Mouse (Mus musculus): Measurements from ENCODE around the gene Smndc1.
"Not testable (repeated sequence)": the region's sequence is repeated elsewhere in the genome, so short reads cannot be mapped to it uniquely, and the experiment has no call there.

Smndc1 gene

DNA sequence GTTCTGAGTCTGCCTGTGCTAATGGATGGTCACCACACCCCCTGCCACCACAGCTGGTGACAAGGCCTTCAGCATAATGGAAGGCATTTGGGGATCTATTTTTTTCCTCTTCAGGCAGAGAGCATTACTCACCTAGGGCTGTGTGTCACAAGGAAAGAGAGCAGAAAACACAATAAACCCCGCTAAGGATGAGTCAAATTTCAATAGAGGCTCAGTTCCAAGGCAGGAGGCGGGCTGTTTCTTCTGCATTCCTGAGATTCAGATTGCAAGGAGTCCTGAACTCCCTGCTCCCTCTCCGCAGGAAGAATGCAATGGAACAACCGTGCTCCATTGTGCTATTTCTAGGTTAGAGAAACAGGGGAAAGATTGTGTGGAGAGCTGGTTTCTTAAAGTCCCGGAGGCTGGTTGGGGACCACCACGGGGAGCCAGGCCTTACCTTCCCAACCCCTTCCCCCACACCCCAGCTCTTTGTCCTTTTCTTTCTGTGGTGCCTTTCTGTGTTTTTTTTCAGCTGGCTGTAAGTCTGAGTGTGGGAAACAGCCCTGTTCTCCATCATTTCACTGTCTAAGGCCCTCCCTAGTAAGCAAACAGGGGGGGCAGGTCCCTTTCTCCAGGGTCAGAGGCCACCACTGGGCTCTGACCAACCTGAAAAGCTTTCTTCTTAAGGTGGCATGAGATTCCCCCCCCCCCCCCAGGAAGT is 21.9 kb upstream of the Smndc1 start:
- DNase-seq: no peak

DNA sequence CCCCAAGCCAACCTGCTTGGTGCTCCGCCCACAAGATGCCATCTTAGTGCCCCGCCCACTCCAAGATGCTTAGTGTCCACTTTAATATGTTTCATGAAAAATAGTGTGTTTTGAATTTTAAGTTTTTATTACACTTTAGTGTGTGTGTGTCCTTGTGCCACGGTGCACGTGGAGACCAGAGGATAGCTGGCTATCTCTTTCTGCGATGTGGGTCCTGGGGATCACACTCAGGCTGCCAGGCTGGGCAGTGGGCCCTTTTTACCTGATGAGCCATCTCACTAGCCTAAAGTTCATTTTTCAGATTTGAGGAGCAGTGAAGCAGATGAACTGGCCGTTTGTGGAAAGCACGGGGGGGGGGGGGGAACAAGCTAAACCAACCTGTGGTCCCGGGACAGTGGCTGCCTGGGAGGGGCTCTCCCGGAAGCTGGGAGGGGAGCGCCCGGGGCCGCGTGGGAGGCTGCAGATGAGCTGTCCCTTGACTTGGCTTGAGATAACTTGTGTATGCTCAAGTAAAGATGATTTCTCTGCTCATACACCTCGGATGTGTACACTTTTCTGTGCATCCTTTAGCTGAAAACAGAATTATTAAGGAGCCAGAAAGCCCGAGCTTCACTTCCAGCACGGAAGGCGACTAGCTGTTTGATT is 19.4 kb upstream of the Smndc1 start:
- DNase-seq: no peak

DNA sequence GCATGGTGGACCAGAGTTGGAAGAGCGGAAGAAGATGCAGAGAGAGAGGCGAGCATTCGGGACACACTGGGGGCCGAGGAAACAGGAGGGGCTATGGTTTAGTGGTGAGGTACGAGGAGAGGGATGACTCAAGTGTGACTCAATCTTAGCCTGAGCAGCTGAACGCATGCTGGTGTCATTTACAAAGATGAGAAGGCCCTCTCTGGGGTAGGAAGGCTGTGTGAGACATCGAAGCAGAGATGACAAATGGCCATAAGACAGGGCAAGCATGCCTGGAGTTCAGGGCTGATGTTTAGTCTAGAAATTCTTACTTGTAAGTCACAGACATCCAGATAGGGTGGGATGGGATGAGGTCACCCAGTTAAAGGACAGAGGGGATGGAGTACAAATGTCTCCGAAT is 18.0 kb upstream of the Smndc1 start:
- DNase-seq: no peak

DNA sequence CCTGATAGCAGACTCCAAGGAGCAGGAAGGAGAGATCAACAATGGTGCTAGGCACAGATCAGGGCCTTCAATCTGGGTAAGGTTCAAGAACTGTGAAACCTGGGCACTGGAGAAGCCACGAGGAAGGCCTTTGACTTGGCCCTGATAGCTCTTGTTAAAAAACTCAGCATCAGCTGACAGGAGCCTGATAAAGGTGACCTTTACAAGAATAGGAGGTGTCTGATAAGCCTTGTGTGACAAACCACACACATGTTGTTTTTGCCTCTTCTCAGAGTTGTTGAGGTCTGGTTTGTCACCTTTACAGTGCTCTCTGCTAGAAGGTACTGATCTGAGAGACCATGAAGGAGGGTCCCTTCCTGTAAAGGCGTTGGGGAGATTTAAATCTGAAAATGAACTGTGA is 17.0 kb upstream of the Smndc1 start:
- no peak for DNase-seq

DNA sequence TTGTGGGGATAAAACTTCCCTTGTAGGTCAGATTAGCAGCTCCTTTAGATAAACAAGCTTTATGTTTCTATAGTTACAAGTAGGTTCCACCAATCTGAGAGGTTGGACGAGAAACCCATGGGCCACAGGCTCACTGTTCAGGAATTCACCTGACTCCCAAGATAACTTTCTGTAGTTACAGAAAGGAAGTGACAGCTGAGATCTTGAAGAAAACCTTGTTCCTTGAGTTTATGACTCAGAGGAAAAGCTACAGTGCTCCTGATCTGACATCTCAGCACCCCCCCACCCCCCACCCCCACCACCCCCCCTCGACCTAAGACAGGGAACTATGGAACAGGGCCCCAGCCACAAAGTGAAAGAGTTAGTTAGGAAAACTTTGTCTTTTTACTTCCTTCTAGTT is 15.4 kb upstream of the Smndc1 start:
- no peak for DNase-seq

DNA sequence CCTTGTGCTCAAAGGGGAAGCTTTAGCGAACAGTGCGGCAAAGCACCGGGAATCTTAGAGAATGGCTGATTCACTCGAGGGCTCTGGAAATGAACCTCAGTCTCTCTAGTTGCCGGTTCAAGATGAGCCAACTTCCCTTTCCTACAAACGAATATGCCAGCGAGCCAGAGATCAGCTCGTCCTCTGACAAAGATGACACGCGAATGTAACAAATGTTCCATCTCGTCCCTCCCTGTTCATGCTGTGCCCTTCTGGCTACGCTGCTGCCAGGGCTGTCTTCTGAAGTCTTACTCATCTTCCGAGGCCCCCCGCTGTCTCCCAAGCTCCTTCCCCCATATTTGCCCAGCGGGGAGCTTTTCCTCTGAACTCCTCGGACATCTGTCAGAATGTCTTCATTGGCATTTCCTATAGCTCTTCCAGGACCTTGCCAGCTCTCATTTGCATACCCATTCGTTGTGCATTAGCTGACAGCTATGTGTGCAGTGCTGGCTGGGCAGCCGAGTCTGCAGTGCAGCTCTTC is 14.5 kb upstream of the Smndc1 start:
- no peak for DNase-seq

DNA sequence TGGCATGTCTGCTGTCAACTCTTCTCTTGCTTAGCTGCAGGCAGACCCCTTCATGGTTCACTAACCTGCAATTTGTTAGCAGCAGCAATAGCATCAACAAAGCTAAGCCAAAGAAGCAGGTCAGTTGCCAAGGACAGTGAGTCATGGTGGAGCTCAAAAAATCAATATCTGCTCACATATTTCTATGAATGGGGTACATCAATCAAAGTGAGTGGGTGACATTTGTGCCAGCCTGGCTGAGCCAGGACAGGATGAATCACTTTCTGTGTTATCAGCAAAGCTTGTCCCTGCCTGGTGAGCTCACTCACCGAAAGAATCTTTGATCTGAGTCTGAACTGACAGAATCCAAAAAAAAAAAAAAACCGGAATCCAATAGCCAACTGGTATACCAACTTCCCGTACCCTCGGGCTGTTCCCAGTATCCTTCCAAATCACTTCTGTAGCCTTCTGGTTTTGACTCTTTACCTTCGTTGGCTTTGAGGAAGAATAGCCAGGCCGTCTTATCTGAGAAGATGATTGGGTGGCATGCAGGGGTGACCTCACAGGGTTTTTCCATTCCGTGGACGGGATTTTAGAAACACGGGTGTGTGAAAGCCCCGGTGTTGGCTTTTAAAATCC is 13.9 kb upstream of the Smndc1 start:
- DNase-seq: no peak

DNA sequence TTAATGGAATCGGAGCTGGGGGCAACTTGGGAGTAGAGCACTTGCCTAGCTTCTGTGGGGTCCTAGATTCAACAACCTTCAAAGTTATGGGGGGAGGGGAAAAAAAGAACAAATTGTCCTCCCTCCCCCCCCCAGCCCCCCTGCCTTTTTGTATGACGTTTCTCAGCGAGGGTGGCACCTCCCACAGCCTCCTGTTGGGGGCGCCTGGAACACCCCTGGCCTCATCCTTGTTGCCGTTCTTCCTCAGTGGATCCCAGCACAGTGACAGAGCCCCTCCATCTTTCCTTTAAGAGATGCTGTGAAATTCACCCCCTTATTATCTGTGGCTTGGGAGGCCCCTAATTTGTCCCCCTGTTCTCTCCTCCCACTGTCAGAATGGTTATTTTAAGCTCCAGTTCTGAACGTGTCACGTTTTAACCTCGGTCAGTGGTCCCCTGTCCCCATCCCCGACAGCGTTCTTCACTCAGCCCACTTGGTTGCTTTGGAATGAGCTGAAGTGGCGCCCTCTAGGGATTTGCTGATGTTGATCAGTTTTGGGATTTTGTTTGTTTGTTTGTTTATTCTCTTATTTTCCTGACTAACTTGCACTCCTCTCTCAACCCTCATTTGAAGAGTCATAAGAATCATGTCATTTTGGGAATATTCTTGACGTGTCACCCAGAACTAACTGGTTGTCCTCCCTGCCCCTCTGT is 12.5 kb upstream of the Smndc1 start:
- no peak for DNase-seq

DNA sequence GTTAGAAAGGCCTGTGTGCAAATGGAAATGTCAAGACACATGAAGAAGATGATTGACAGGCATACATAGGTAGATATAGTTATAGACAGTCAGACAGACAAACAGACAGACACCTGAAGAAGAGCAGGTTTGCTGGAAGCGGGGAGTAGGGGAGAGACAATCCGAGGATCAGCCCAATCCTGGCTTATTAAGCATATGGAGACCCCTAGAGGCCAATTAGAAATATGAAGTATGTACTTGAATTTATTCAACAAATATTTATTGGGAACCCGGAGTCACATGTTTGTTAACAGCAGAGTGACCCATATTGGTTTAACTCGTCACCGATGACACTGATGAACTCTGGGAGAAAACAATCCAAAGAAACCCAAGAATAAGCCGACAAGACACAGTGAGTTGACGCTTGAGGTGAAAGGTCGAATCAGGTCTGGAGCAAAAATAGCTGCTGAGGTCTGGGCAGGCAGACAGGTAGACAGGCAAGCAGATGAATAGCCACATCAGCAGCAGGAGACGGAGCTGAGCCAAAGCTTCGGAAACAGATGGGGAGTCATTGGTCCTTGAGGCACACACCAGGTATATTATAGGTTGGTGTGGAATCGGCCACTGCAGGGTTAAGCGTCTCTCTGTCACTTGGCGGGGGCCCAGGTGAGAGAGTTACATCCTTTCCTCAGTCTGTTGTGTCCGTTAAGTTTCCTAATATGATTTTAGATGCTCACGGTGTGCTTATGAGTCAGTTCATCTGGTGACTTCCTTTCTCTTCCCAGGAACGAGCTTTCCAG is 10.1 kb upstream of the Smndc1 start:
- DNase-seq: no peak

DNA sequence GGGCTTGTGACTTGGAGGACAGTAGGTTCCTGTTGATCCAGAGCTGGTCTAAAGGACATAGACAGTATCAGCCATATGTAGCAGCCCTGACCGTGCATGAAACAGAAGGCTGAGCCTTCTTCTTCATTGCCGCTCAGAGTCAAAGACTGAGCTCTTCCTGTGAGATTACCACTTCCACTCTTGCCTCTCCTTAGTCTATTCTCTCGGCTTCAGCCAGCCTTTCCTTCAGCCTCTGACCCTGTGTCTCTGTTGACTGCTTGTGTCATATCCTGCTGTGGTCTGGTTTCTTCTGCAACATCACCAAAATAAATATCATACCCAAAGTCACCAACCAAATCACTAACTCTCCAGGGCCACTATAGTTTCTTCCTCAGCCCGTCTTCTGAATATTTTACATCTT is 8.8 kb upstream of the Smndc1 start:
- no peak for DNase-seq

DNA sequence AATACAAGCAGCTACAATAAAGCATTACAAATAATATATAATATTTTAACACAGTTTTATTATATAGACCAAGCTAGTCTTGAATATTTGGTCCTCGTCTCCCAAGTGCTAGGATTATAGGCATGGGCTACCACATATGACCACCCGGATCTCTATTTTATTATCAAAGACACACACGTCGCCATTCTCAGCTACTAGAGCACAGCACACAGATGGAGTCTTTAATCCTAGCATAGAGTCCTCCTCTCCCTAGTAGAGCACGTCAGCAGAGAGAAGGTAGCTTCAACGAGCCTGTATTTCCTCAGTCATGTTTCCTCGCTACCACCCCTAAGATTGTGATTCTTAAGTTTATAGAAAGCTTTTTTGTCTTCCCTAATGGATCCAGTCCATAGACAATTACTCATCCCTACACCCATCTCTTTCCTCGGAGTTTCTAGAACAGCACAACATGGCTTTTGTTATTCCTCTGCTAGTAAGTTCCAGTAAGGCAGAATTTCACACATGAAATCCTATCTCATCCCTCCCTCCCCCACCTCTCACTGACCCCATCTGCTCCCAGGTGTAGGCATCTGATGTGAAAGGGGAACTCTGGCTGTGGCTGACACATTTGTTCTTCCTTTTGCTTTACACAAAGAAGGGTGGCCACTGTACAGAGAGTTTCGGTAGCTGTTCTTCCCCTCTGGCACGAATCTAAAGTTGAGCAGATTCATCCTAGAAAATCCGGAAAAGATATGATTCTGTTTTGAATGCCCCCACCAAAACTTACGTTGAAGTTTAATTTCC is 7.3 kb upstream of the Smndc1 start:
- DNase-seq: no peak

DNA sequence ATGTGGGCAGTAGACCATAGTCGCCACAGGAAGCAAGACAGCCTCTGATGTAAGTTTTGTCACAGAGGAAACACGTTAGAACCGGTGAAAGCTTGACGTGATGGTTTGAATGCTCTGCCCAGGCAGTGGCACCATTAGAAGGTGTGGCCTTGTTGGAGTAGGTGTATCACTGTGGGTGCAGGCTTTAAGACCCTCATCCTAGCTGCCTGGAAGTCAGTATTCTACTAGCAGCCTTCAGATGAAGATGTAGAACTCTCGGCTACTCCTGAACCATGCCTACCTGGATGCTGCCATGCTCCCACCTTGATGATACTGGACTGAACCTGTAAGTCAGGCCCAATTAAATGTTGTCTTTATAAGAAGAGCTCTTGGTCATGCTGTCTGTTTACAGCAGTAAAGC is 5.4 kb upstream of the Smndc1 start:
- not testable (repeated sequence) for DNase-seq

DNA sequence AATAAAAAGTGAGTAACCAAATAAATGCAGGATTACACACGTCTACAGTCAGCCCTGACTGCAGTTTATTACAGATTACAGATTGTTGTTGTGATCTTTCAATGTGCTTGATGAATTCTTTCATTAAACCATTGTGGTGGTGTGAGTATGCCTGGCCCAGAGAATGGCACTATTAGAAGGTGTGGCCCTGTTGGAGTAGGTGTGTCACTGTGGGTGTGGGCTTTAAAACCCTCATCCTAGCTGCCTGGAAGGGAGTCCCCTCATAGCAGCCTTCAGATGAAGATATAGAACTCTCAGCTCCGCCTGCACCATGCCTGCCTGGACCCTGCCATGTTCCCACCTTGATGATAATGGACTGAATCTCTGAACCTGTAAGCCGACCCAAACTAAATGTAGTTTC is 4.6 kb upstream of the Smndc1 start:
- not testable (repeated sequence) for DNase-seq

DNA sequence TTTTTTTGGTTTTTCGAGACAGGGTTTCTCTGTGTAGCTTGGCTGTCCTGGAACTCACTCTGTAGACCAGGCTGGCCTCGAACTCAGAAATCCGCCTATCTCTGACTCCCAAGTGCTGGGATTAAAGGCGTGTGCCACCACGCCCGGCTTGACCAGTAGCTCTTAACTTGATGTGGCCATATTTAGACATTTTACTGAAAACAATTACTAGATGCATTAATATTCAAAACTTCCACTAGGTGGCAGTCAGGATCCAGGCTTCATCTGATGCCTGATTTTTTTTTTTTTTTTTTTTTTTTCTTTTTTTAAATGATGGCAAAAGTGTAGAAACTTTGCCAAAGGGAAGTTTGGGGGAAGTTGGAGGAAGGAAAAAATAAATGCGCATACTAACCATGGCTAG is 4.2 kb upstream of the Smndc1 start:
- peak; percentile 45 to 48 for DNase-seq

DNA sequence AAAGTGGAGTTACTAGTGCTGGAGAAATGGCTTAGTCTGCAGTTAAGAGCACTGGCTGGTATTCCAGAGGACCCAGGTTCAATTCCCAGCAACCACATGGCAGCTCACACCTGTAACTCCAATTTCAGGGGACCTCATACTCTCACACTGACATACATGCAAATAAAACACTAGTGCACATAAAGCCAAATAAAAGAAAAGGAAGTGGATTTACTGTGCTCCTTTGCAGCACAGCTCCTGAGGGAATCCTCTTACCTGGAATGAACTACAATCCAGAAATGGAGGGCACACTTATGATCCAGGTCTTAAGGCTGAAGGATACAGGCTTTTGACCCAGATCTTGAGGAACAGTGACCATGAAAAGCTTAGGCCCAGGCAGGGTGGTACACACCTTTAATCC is 3.3 kb upstream of the Smndc1 start:
- DNase-seq: no peak

DNA sequence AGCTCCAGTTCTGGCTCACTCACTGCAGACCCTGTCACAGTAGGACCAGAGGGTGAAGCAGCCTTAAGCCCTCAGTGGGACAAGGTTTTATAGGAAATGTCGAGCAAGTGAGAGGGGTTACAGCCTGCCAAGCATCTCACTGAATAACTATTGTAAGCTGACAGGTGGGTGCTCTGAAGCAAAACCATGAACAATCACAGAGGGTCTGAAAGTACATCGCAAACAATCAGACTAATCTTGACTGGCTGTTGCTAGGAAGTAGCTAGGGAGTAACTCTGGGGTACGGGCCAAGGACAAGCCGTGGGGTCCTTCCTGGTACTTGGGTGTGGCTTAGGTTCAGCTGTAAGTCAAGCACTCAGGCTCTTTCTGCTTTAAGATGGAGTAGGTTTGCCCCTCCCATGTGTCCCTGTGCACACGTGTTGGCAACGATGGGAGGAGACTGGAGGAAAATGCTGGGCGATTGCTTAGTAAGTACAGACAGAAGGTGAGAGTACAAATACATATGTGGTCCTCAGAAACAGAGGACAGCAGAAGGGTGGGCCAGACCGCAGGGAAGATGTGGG is 2.5 kb upstream of the Smndc1 start:
- DNase-seq: no peak

DNA sequence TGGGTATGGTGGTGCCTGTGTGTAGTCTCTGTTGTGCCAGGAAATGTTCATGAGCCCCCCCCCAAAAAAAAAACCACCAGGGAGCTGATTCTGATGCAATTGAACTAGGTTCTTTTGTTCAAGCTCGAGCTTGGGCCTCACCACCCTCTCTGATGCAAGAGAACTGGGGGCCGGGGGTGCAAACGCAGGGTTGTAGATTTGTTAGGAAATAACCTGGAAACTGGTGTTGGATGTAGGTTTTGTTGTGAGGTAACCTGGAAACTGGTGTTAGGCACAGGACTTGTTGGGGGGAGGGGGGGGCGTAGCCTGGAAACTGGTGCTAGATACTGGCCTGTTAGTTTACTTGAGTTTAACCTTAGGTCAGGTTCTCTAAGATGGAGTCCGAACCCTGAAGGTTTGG is 1.4 kb upstream of the Smndc1 start:
- no peak for DNase-seq

DNA sequence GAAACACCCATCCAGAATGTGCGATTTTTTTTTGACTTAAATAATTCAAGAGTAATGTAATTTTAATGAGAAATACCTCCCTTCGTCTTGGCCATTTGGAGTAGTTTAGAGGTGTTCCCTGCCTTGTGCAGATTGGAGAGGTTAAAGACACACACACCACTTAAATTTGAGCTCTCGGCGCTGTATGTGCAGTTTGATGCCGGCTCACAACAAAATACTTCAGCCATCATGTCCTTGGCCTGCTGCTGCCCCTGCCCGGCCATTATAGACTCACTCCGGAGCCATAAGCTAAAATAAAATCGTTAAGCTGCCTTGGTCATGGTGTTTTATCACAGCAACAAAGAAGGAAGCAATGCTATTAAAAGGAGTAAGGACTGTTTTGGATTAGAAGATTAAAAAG is 1.0 kb upstream of the Smndc1 start:
- DNase-seq: no peak

DNA sequence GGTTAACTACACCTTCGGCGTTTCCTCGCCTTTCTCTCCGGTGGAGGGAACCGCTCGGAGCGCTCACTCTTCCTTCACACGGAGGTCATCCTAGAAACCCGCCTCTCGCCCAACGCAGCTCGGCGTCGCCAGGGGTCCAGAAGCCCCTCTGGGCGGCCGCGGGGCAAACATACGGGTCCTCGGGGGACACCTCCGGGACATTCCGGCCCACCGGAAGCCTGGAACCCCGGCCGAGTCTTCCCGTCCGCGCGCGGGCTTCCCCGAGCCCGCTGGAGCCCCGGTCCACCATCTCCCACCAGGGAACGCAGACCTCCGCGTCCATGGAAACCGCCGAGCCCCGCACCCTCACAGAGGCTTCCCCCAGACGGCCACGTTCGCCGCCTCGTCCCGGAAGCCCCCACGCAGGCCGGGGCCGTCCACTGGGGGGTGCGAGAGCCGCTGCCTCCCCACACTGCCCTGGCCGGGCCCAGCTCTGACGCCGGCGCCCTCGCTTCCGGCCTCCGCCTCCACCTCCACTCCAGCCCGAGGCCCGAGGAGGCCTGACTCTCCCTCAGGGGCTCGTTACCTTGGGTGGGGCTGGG is 437 bp downstream of the Smndc1 start:
- DNase-seq: no peak

DNA sequence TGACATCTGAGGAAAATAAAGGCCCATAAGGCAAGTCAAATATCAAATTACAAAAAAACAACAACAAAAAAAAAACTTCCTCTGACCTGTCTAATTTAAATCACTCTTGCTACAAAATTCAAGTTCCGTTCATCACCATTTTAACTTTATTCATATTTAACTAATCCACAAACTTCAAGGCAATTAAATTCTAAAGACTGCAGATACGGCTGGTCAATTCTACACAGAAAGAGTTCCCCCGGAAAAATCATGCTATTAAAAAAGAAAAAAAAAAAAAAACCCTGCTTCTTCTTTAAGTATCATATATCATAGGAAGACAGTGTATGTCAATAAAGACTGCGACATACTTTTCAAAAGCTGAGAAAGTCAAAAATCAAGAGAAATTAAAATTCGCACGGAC is 961 bp downstream of the Smndc1 start:
- DNase-seq: no peak

DNA sequence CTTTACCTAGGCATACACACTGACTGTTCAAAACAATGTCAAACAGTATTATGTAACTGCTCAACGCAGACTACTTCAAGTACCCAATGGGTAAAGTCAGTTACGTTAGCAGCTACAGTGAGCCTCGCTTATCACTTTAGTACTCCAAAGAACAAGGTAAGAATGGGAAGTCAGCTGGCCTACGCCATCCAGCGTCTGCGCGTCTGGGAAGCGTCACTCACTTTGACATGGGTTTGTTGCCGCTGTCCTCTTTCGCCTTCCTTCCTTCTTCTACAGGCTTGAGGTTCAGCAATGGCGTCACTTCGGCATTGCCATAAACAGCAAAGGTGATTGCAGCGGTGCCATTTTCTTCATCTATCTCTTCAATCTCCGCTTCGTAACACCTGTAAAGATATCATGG is 7.0 kb downstream of the Smndc1 start:
- no peak for DNase-seq
